Comparison of ENCODE assay signal across 27 mouse cellular contexts in the genomic region with DNA sequence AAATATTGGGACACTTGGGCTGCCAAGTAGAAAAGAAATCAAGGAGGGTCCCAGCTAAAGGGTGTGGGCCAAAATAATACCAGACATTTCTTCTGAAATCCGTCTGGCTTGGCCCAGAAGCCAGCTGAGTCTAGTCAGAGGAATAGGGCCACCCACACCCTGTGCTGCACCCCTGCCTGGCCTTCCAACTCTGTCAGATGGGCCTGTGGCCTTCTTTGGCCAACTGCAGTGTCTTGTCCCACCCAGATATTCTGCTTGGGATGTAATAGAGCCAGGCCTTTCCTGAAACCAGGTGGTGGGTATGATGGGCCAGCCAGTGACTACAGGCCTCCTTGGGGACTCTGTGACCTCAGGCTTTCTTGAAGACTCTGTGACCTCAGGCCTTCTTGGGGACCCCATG. TPM values are rescaled to one million over a fixed set of nuclear protein-coding genes. Genes with fewer than 3 reads are reported as not detected.
DNase-seq lines count a peak whose midpoint lies in the region; ATAC-seq lines count a peak whose summit lies in the region.
"Had no signal": no experiment of that assay in that cellular context is flagged by ENCODE, and none has a peak within 500 bp of the region (broad histone marks: within the 10 kb centered on the region; RNA-seq: fewer than 3 reads in every experiment).

No protein-coding gene starts in this region.

- ATAC-seq in activated CD4-positive, CD25-positive, alpha-beta regulatory T cell, adult 4 months: no peak

- intact Hi-C loops in heart, postnatal 14 days (cut with DNase I): no loop called here
- intact Hi-C loops in heart, postnatal 36 days (cut with DNase I): no loop called here

- DNase-seq in cerebellum, adult 9-10 months: peak; percentile 30
- DNase-seq in cerebellum, adult 11 months: no peak
- peak; percentile 34 to 45 for DNase-seq in heart, postnatal 14 days
- DNase-seq in heart, postnatal 36 days: no peak
- DNase-seq in urinary bladder, postnatal 14 days (ENCODE audit: low spot score): peak; percentile 47
- DNase-seq in urinary bladder, postnatal 25 days (ENCODE audit: low spot score): no peak
- no peak for DNase-seq in thymus, postnatal 0 days (ENCODE audit: low spot score)
- DNase-seq: adrenal gland, postnatal 25 days; cerebellum, postnatal 14 days; kidney, adult 2 months; kidney, postnatal 10 days; layer of hippocampus, postnatal 36 days had no signal

RNA-seq across cellular contexts. Expression of a gene that starts 22.4 kb away (rescaled TPM):
- 1 to 10 TPM; 1.7 to 1.8 TPM for total RNA-seq in heart, postnatal 14 days (2021)
- total RNA-seq in heart, postnatal 36 days (2021): 1 to 10 TPM in 1 of 2 experiments, under 1 TPM in 1; 0.95 to 1.8 TPM
- polyA plus RNA-seq in thymus, postnatal 0 days (2015; fragmentation: Nextera tagmentation; extraction: Ambion mirVana): 0.31 and 0.57 TPM in 2 replicates
- not detected for polyA plus RNA-seq in activated CD4-positive, CD25-positive, alpha-beta regulatory T cell, adult 4 months (2017; shearing (Covaris generic))
- total RNA-seq: hematopoietic stem cell, adult 5-6 weeks had no signal

RNA-seq across cellular contexts. Expression of a gene that starts 23.7 kb away (rescaled TPM):
- total RNA-seq in heart, postnatal 14 days (2021): 10 to 100 TPM in 1 of 2 experiments, 1 to 10 TPM in 1; 9.7 to 11.3 TPM
- total RNA-seq in heart, postnatal 36 days (2021): 10 to 100 TPM; 10.6 to 14.9 TPM
- 5.8 and 6.2 TPM in 2 replicates for polyA plus RNA-seq in thymus, postnatal 0 days (2015; fragmentation: Nextera tagmentation; extraction: Ambion mirVana)
- not detected for polyA plus RNA-seq in activated CD4-positive, CD25-positive, alpha-beta regulatory T cell, adult 4 months (2017; shearing (Covaris generic))

RNA-seq across cellular contexts. Expression of a gene that starts 57.1 kb away (rescaled TPM):
- total RNA-seq in heart, postnatal 14 days (2021): under 1 TPM in 1 of 2 experiments, not detected in 1; 0.10 TPM
- total RNA-seq in heart, postnatal 36 days (2021): not detected
- 0.31 and 0.40 TPM in 2 replicates for polyA plus RNA-seq in thymus, postnatal 0 days (2015; fragmentation: Nextera tagmentation; extraction: Ambion mirVana)
- polyA plus RNA-seq in activated CD4-positive, CD25-positive, alpha-beta regulatory T cell, adult 4 months (2017; shearing (Covaris generic)): not detected
- total RNA-seq: heart, adult 18-20 months; hematopoietic stem cell, adult 5-6 weeks; layer of hippocampus, adult 18-20 months; layer of hippocampus, postnatal 36 days; left cerebral cortex, postnatal 10 days had no signal
- polyA plus RNA-seq: brain, embryonic 14.5 days; embryonic facial prominence, embryonic 11.5 days; forebrain, embryonic 10.5 days; forebrain, embryonic 16.5 days; hindbrain, embryonic 15.5 days; intestine, embryonic 14.5 days; limb, embryonic 12.5 days; lung, embryonic 15.5 days; midbrain, embryonic 10.5 days; neural tube, embryonic 15.5 days had no signal

Comparison
In these comparisons a context has a peak if more than half of its experiments do, and no peak if none do; other contexts are left out.
1. DNase-seq: peak in cerebellum, adult 9-10 months (single experiment), heart, postnatal 14 days (2 of 2) and urinary bladder, postnatal 14 days (single experiment); none in cerebellum, adult 11 months (single experiment), heart, postnatal 36 days (0 of 2), urinary bladder, postnatal 25 days (single experiment) and thymus, postnatal 0 days (single experiment).